Mouse (Mus musculus): ENCODE results near the gene Fstl3. TPM values are rescaled to one million over a fixed set of nuclear protein-coding genes. Genes with fewer than 3 reads are reported as not detected.

Fstl3 gene
- polyA plus RNA-seq, 1 experiment from 2014 or later = 19.9 TPM

GRCm38 (mm10) chr10:79790861-79791260 lies 13.8 kb downstream of the Fstl3 start, which contains the start of gene Prss57:
Gene Prss57, minus strand, starts transcription at chr10:79790961.
- Histone ChIP-seq H3K27ac (replicated peaks in 1 of 2; ENCODE audit: control insufficient read depth in 1 of 2, insufficient read depth in 1 of 2, low read depth in 2 of 2, low read length in 2 of 2) (no peak within 1 kb of the TSS), H3K4me1 (ENCODE audit: control insufficient read depth in 2 of 2, insufficient read depth in 2 of 2, low read length in 2 of 2) (peaks cover 6 to 8% of the 10 kb centered on the region in 2 experiments; a peak in 1 of 4 replicates), H3K27me3 (ENCODE audit: control insufficient read depth, insufficient read depth, low read length) (no peaks in the 10 kb centered on the region), H3K9ac (ENCODE audit: low read length) (no peak within 1 kb of the TSS), H3K4me2 (ENCODE audit: low read length) (no peak within 1 kb of the TSS), H3K4me3 (ENCODE audit: control insufficient read depth in 1 of 2, insufficient read depth in 1 of 2, low read depth in 1 of 2, low read length in 2 of 2) (no peak within 1 kb of the TSS), H3K36me3 (ENCODE audit: control insufficient read depth, insufficient read depth, low read length) (no peaks in the 10 kb centered on the region), H3K9me3 (ENCODE audit: control insufficient read depth, low read length) (no peaks in the 10 kb centered on the region)
- no peak for ATAC-seq (ENCODE audit: insufficient number of reproducible peaks, insufficient read depth, low FRiP score, low read depth)
- WGBS = 85% methylated on average over 4 of the region's 4 CpGs

DNA sequence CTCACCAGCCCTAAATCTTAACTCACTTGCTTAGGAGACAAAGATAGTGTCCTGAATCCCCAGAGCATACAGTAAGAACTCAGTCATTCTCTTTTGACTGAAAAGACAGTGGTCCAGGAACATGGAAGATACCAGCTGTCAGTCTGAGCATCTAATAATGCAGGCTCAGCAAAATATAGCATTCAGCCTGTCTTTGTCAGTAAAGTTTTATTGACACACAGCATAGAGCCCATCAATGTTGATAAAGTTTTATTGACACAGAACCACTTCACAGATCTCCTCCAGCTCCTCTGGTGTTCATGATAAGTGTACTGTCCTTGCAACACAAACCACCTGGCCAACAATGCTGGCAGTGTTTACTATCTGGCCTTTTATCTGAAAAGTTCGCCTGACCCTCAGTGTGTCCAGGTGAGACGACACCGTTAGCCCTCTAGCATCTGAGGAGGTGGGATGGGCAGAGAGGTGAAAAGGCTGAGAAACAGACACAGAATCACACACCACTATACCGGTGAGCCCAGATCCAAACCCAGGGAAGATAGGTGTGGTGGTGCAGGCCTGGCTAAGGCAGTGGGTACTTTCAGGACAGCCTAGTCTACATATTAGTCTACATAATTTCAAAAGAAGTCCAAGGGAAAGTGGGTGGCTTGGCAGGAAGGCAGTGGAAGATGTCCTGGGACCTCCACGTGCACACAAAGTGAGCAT lies 15.4 kb downstream of the Fstl3 start:
- H3K4me1 ChIP-seq (ENCODE audit: control insufficient read depth in 2 of 2, insufficient read depth in 2 of 2, low read length in 2 of 2) = peaks cover 8 to 12% of the 10 kb centered on the region in 2 experiments; a peak in 2 of 4 replicates
- no peaks in the 10 kb centered on the region for H3K27me3 ChIP-seq (ENCODE audit: control insufficient read depth, insufficient read depth, low read length)
- H3K9ac ChIP-seq (ENCODE audit: low read length) = no peak overlapping the region
- no peak overlapping the region for H3K4me2 ChIP-seq (ENCODE audit: low read length)
- H3K9me3 ChIP-seq (ENCODE audit: control insufficient read depth, low read length) = no peaks in the 10 kb centered on the region
- 80% methylated on average over 5 of the region's 5 CpGs for WGBS
- H3K27ac ChIP-seq (replicated peaks in 1 of 2; ENCODE audit: control insufficient read depth in 1 of 2, insufficient read depth in 1 of 2, low read depth in 2 of 2, low read length in 2 of 2) = no peak overlapping the region
- no peak for ATAC-seq (ENCODE audit: insufficient number of reproducible peaks, insufficient read depth, low FRiP score, low read depth)
- no peaks in the 10 kb centered on the region for H3K36me3 ChIP-seq (ENCODE audit: control insufficient read depth, insufficient read depth, low read length)
- H3K4me3 ChIP-seq (ENCODE audit: control insufficient read depth in 1 of 2, insufficient read depth in 1 of 2, low read depth in 1 of 2, low read length in 2 of 2) = no peak overlapping the region

DNA sequence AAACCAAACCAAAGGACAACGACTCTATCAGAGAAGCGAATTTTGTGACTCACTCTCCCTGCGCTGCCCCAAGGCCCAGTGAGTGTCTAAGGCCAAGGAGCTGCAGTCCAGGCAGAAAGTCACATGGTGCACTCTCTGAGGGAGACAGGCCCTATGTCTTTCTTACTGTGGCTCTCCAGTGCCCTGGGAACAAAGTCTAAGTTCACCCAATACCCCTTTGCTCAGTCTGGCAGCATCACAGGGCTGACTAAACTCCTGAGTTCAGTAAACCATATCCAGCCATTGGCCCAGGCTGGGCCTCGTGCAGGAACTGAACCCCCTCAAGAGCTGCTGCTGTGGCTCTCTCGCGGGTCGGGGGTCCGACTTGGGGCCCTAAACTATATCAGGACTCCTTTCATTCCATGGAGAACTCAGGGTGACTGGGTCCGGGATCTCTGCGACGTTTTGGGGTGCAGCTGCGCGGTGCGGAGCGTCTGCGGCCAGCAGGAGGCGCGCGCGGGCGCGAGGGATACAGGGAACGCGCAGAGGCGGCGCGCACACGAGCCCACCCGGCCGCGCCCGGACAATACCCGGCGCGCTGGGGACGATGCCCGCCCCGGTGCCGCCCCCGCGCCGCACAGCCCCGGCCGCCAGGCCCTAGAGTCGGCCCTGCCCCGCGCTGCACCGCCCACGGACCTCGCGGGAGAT lies 16.1 kb downstream of the Fstl3 start, which contains the start of gene Palm:
Gene Palm (plus strand): TSS at position 522 of the 687 bp plus-strand sequence.
- H3K4me2 ChIP-seq (ENCODE audit: low read length) = peak within 1 kb of the TSS; percentile 85
- H3K27ac ChIP-seq (replicated peaks in 1 of 2; ENCODE audit: control insufficient read depth in 1 of 2, insufficient read depth in 1 of 2, low read depth in 2 of 2, low read length in 2 of 2) = peak within 1 kb of the TSS; percentile 77 to 80
- peak within 1 kb of the TSS; percentile 82 to 84 for H3K4me3 ChIP-seq (ENCODE audit: control insufficient read depth in 1 of 2, insufficient read depth in 1 of 2, low read depth in 1 of 2, low read length in 2 of 2)
- H3K36me3 ChIP-seq (ENCODE audit: control insufficient read depth, insufficient read depth, low read length) = no peaks in the 10 kb centered on the region
- peak within 1 kb of the TSS; percentile 88 for H3K9ac ChIP-seq (ENCODE audit: low read length)
- WGBS = 5% methylated on average over 49 of the region's 51 CpGs
- ATAC-seq (ENCODE audit: insufficient number of reproducible peaks, insufficient read depth, low FRiP score, low read depth) = peak; percentile 57; the same call in 1 of the 2 replicates
- H3K4me1 ChIP-seq (ENCODE audit: control insufficient read depth in 2 of 2, insufficient read depth in 2 of 2, low read length in 2 of 2) = peaks cover 8 to 12% of the 10 kb centered on the region in 2 experiments; a peak in 2 of 4 replicates
- H3K27me3 ChIP-seq (ENCODE audit: control insufficient read depth, insufficient read depth, low read length) = no peaks in the 10 kb centered on the region
- H3K9me3 ChIP-seq (ENCODE audit: control insufficient read depth, low read length) = no peaks in the 10 kb centered on the region

GRCm38 (mm10) chr10:79793738-79794490 lies 16.8 kb downstream of the Fstl3 start:
- H3K27me3 ChIP-seq (ENCODE audit: control insufficient read depth, insufficient read depth, low read length) = no peaks in the 10 kb centered on the region
- peak overlapping the region; percentile 77 to 80 for H3K27ac ChIP-seq (replicated peaks in 1 of 2; ENCODE audit: control insufficient read depth in 1 of 2, insufficient read depth in 1 of 2, low read depth in 2 of 2, low read length in 2 of 2)
- peaks cover 8 to 12% of the 10 kb centered on the region in 2 experiments; a peak in 2 of 4 replicates for H3K4me1 ChIP-seq (ENCODE audit: control insufficient read depth in 2 of 2, insufficient read depth in 2 of 2, low read length in 2 of 2)
- H3K9ac ChIP-seq (ENCODE audit: low read length) = peak overlapping the region; percentile 88
- H3K4me2 ChIP-seq (ENCODE audit: low read length) = peak overlapping the region; percentile 85
- WGBS = 5% methylated on average over 36 of the region's 38 CpGs
- H3K9me3 ChIP-seq (ENCODE audit: control insufficient read depth, low read length) = no peaks in the 10 kb centered on the region
- H3K4me3 ChIP-seq (ENCODE audit: control insufficient read depth in 1 of 2, insufficient read depth in 1 of 2, low read depth in 1 of 2, low read length in 2 of 2) = peak overlapping the region; percentile 82 to 84
- ATAC-seq (ENCODE audit: insufficient number of reproducible peaks, insufficient read depth, low FRiP score, low read depth) = peak; percentile 12; the same call in 1 of the 2 replicates
- no peaks in the 10 kb centered on the region for H3K36me3 ChIP-seq (ENCODE audit: control insufficient read depth, insufficient read depth, low read length)

DNA sequence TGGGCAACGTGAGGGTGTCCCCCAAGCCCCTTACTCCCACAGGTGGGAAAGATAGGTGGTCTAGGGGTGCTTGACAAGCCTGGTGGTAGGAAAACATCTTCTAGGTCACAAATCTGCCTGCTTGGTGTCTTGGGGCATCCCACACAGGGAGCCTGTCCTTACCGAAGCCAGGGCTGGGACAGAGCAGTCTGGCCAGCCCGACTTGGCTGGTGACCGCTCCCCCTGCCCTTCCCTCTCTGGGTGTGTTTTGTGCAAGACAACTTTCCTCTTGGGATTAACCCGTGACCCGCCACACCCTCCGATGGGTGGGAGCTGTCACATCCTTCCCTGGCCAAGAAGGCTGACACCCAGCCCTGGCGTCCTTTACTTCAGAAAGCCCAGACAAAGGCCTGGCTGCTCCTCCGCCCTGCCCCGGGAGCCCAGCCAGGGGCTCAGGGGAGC lies 17.4 kb downstream of the Fstl3 start:
- ATAC-seq (ENCODE audit: insufficient number of reproducible peaks, insufficient read depth, low FRiP score, low read depth) = peak; percentile 42; the same call in 1 of the 2 replicates
- Histone ChIP-seq H3K9ac (ENCODE audit: low read length) (peak overlapping the region; percentile 88), H3K4me1 (ENCODE audit: control insufficient read depth in 2 of 2, insufficient read depth in 2 of 2, low read length in 2 of 2) (peaks cover 8 to 12% of the 10 kb centered on the region in 2 experiments; a peak in 2 of 4 replicates), H3K27ac (replicated peaks in 1 of 2; ENCODE audit: control insufficient read depth in 1 of 2, insufficient read depth in 1 of 2, low read depth in 2 of 2, low read length in 2 of 2) (peak overlapping the region; percentile 77 to 80), H3K27me3 (ENCODE audit: control insufficient read depth, insufficient read depth, low read length) (no peaks in the 10 kb centered on the region), H3K4me3 (ENCODE audit: control insufficient read depth in 1 of 2, insufficient read depth in 1 of 2, low read depth in 1 of 2, low read length in 2 of 2) (peak overlapping the region; percentile 82 to 84), H3K36me3 (ENCODE audit: control insufficient read depth, insufficient read depth, low read length) (no peaks in the 10 kb centered on the region), H3K9me3 (ENCODE audit: control insufficient read depth, low read length) (no peaks in the 10 kb centered on the region), H3K4me2 (ENCODE audit: low read length) (peak overlapping the region; percentile 85)
- 23% methylated on average over 10 of the region's 10 CpGs for WGBS

GRCm38 (mm10) chr10:79795905-79796304 lies 18.8 kb downstream of the Fstl3 start:
- no peak overlapping the region for H3K9ac ChIP-seq (ENCODE audit: low read length)
- WGBS = 92% methylated on average over 3 of the region's 3 CpGs
- H3K4me1 ChIP-seq (ENCODE audit: control insufficient read depth in 2 of 2, insufficient read depth in 2 of 2, low read length in 2 of 2) = peaks cover 8 to 12% of the 10 kb centered on the region in 2 experiments; a peak in 2 of 4 replicates
- ATAC-seq (ENCODE audit: insufficient number of reproducible peaks, insufficient read depth, low FRiP score, low read depth) = no peak
- H3K36me3 ChIP-seq (ENCODE audit: control insufficient read depth, insufficient read depth, low read length) = no peaks in the 10 kb centered on the region
- no peak overlapping the region for H3K4me3 ChIP-seq (ENCODE audit: control insufficient read depth in 1 of 2, insufficient read depth in 1 of 2, low read depth in 1 of 2, low read length in 2 of 2)
- no peaks in the 10 kb centered on the region for H3K27me3 ChIP-seq (ENCODE audit: control insufficient read depth, insufficient read depth, low read length)
- no peaks in the 10 kb centered on the region for H3K9me3 ChIP-seq (ENCODE audit: control insufficient read depth, low read length)
- no peak overlapping the region for H3K27ac ChIP-seq (replicated peaks in 1 of 2; ENCODE audit: control insufficient read depth in 1 of 2, insufficient read depth in 1 of 2, low read depth in 2 of 2, low read length in 2 of 2)
- H3K4me2 ChIP-seq (ENCODE audit: low read length) = no peak overlapping the region

DNA sequence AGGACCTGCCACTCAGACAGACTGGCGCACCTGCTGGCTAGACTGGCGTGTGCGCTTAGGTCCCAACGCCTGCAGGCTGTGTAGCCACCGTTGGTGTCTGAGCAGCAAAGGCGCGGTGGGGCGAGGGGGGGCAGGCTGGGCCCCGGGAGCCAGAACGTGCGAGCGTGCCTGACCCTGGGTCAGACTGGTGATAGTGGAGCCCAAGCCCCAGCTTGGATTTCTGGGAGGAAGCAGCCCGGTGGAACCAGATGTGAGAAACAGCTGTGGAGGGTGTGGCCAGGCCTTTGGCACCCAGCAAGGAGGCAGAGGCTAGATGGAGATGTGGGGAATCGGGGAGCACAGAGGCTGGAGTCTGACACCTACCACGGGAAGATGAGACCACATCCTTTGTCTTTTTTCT lies 20.3 kb downstream of the Fstl3 start:
- no peak for ATAC-seq (ENCODE audit: insufficient number of reproducible peaks, insufficient read depth, low FRiP score, low read depth)
- H3K9ac ChIP-seq (ENCODE audit: low read length) = no peak overlapping the region
- WGBS = 31% methylated on average over 15 of the region's 15 CpGs
- H3K36me3 ChIP-seq (ENCODE audit: control insufficient read depth, insufficient read depth, low read length) = no peaks in the 10 kb centered on the region
- H3K9me3 ChIP-seq (ENCODE audit: control insufficient read depth, low read length) = no peaks in the 10 kb centered on the region
- 0 out of 4 replicates have a peak overlapping the region, but pooled peaks of 1 of the 2 experiments have one; percentile 9 for H3K27ac ChIP-seq (replicated peaks in 1 of 2; ENCODE audit: control insufficient read depth in 1 of 2, insufficient read depth in 1 of 2, low read depth in 2 of 2, low read length in 2 of 2)
- peaks cover 14 to 19% of the 10 kb centered on the region in 2 experiments; a peak in 3 of 4 replicates for H3K4me1 ChIP-seq (ENCODE audit: control insufficient read depth in 2 of 2, insufficient read depth in 2 of 2, low read length in 2 of 2)
- no peak overlapping the region; the same call in 1 of the 2 replicates for H3K4me2 ChIP-seq (ENCODE audit: low read length)
- no peak overlapping the region for H3K4me3 ChIP-seq (ENCODE audit: control insufficient read depth in 1 of 2, insufficient read depth in 1 of 2, low read depth in 1 of 2, low read length in 2 of 2)
- no peaks in the 10 kb centered on the region for H3K27me3 ChIP-seq (ENCODE audit: control insufficient read depth, insufficient read depth, low read length)

Measured in heart, embryonic 14.5 days (tissue).